Mouse (Mus musculus) hindbrain, embryonic 10.5 days (tissue): ENCODE measurements around the gene B4galnt3. TPM values are rescaled to one million over a fixed set of nuclear protein-coding genes. Genes with fewer than 3 reads are reported as not detected.
A peak's percentile ranks its signal among the peaks of the same experiment; 100 is the strongest.

Experiments used
- DNase-seq: peaks from one replicate; pipeline ENCODE4 v3.0.0-alpha.2; 2017; ENCODE audit warnings: low spot score
- H3K27ac ChIP-seq: fragments of 300-500 bp; sonication (generic); 2 replicates; pipeline ENCODE4 v1.5.1; 2016; ENCODE audit warnings: mild to moderate bottlenecking, moderate library complexity
- H3K27me3 ChIP-seq: fragments of 300-500 bp; sonication (generic); 2 replicates; pipeline ENCODE4 v1.6.1; 2016; ENCODE audit warnings: mild to moderate bottlenecking; ENCODE audit not compliant: poor library complexity, insufficient read depth, severe bottlenecking
- H3K36me3 ChIP-seq: fragments of 300-500 bp; sonication (generic); 2 replicates; pipeline ENCODE4 v1.6.1; 2016; ENCODE audit warnings: mild to moderate bottlenecking, moderate library complexity
- H3K4me1 ChIP-seq: fragments of 300-500 bp; sonication (generic); replicated peaks from 2 replicates; pipeline ENCODE4 v1.6.1; 2016; ENCODE audit warnings: mild to moderate bottlenecking
- H3K4me3 ChIP-seq: fragments of 300-500 bp; sonication (generic); 2 replicates; pipeline ENCODE4 v1.5.1; 2016; ENCODE audit warnings: mild to moderate bottlenecking, moderate library complexity
- H3K9me3 ChIP-seq: fragments of 300-500 bp; sonication (generic); 2 replicates; pipeline ENCODE4 v1.6.1; 2016; ENCODE audit warnings: mild to moderate bottlenecking, moderate library complexity
- WGBS: fragments of 180-500 bp; shearing (Covaris S2); methylation state at CpG from one replicate; pipeline ENCODE4 v1.1.7; 2016; 5-methylcytosine and 5-hydroxymethylcytosine counted together
- polyA plus RNA-seq: library from polyadenylated mRNA; unstranded; fragments of >200 nt; fragmentation: Nextera tagmentation; extraction: Ambion mirVana; gene quantifications from 2 replicates; pipeline ENCODE4 v1.2.1, GENCODE M21; 2016

The B4galnt3 gene
- polyA plus RNA-seq, 1 experiment from 2014 or later, result 0.18 TPM

- no peaks in the 10 kb centered on the region for H3K27me3 ChIP-seq
- WGBS, result 63% methylated on average over 7 of the region's 7 CpGs
- no peaks in the 10 kb centered on the region for H3K9me3 ChIP-seq
- H3K4me1 ChIP-seq, result peaks cover 19% of the 10 kb centered on the region
- H3K4me3 ChIP-seq, result no peak overlapping the region
- H3K27ac ChIP-seq, result no peak overlapping the region
- H3K36me3 ChIP-seq, result no peaks in the 10 kb centered on the region
- no peak for DNase-seq
Observed at GRCm38 (mm10) chr6:120235874-120236273, 58.5 kb downstream of the B4galnt3 start.

GRCm38 (mm10) chr6:120232885-120233284 lies 61.5 kb downstream of the B4galnt3 start:
- no peaks in the 10 kb centered on the region for H3K36me3 ChIP-seq
- WGBS, result 95% methylated on average over 6 of the region's 6 CpGs
- no peak overlapping the region for H3K27ac ChIP-seq

GRCm38 (mm10) chr6:120230441-120230840 lies 63.9 kb downstream of the B4galnt3 start:
- no peak for DNase-seq
- 40% methylated on average over 1 of the region's 1 CpGs for WGBS
- Histone ChIP-seq H3K4me3 (no peak overlapping the region), H3K36me3 (no peaks in the 10 kb centered on the region), H3K27me3 (no peaks in the 10 kb centered on the region), H3K4me1 (peaks cover 24% of the 10 kb centered on the region), H3K27ac (no peak overlapping the region), H3K9me3 (no peaks in the 10 kb centered on the region)

More at GRCm38 (mm10) chr6:120232885-120233284, 61.5 kb downstream of the B4galnt3 start:
- Histone ChIP-seq H3K4me1 (peaks cover 25% of the 10 kb centered on the region), H3K27me3 (no peaks in the 10 kb centered on the region), H3K9me3 (no peaks in the 10 kb centered on the region), H3K4me3 (no peak overlapping the region)
- no peak for DNase-seq

- Histone ChIP-seq H3K9me3 (no peaks in the 10 kb centered on the region), H3K4me1 (peaks cover 23% of the 10 kb centered on the region), H3K36me3 (no peaks in the 10 kb centered on the region), H3K4me3 (no peak overlapping the region), H3K27ac (no peak overlapping the region), H3K27me3 (no peaks in the 10 kb centered on the region)
- no peak for DNase-seq
- WGBS, result 80% methylated on average over 7 of the region's 7 CpGs
Observed at GRCm38 (mm10) chr6:120229806-120230205, 64.6 kb downstream of the B4galnt3 start.

- peaks cover 16% of the 10 kb centered on the region for H3K4me1 ChIP-seq
- no peak for DNase-seq
- no peaks in the 10 kb centered on the region for H3K9me3 ChIP-seq
- H3K27me3 ChIP-seq, result no peaks in the 10 kb centered on the region
- H3K27ac ChIP-seq, result no peak overlapping the region
- no peak overlapping the region for H3K4me3 ChIP-seq
- no peaks in the 10 kb centered on the region for H3K36me3 ChIP-seq
- WGBS, result 90% methylated on average over 7 of the region's 7 CpGs
Observed at GRCm38 (mm10) chr6:120227068-120227467, 67.3 kb downstream of the B4galnt3 start.

GRCm38 (mm10) chr6:120225355-120225754 lies 69.0 kb downstream of the B4galnt3 start:
- 68% methylated on average over 6 of the region's 6 CpGs for WGBS

GRCm38 (mm10) chr6:120222669-120223068 lies 71.7 kb downstream of the B4galnt3 start:
- Histone ChIP-seq H3K36me3 (no peaks in the 10 kb centered on the region), H3K4me3 (no peak overlapping the region), H3K27ac (no peak overlapping the region), H3K27me3 (no peaks in the 10 kb centered on the region), H3K9me3 (no peaks in the 10 kb centered on the region), H3K4me1 (peaks cover 10% of the 10 kb centered on the region)
- WGBS, result 20% methylated on average over 6 of the region's 6 CpGs
- peak; percentile 66 for DNase-seq

More at GRCm38 (mm10) chr6:120225355-120225754, 69.0 kb downstream of the B4galnt3 start:
- Histone ChIP-seq H3K4me1 (peaks cover 12% of the 10 kb centered on the region), H3K27ac (peak overlapping the region; percentile 5; the same call in 1 of the 2 replicates), H3K27me3 (no peaks in the 10 kb centered on the region), H3K36me3 (no peaks in the 10 kb centered on the region), H3K4me3 (no peak overlapping the region), H3K9me3 (no peaks in the 10 kb centered on the region)
- no peak for DNase-seq

GRCm38 (mm10) chr6:120219281-120219680 lies 75.1 kb downstream of the B4galnt3 start:
- DNase-seq, result no peak
- Histone ChIP-seq H3K27ac (no peak overlapping the region), H3K4me3 (no peak overlapping the region), H3K9me3 (no peaks in the 10 kb centered on the region), H3K4me1 (no peaks in the 10 kb centered on the region; the same call in 1 of the 2 replicates), H3K27me3 (no peaks in the 10 kb centered on the region), H3K36me3 (no peaks in the 10 kb centered on the region)
- 80% methylated on average over 2 of the region's 2 CpGs for WGBS

GRCm38 (mm10) chr6:120216702-120217101 lies 77.7 kb downstream of the B4galnt3 start:
- Histone ChIP-seq H3K27ac (no peak overlapping the region), H3K27me3 (no peaks in the 10 kb centered on the region), H3K36me3 (no peaks in the 10 kb centered on the region), H3K4me1 (no peaks in the 10 kb centered on the region; the same call in 1 of the 2 replicates), H3K4me3 (no peak overlapping the region), H3K9me3 (no peaks in the 10 kb centered on the region)
- no peak for DNase-seq
- 77% methylated on average over 1 of the region's 1 CpGs for WGBS

- no peak overlapping the region for H3K4me3 ChIP-seq
- H3K4me1 ChIP-seq, result no peaks in the 10 kb centered on the region; the same call in 1 of the 2 replicates
- 82% methylated on average over 6 of the region's 6 CpGs for WGBS
- no peaks in the 10 kb centered on the region for H3K27me3 ChIP-seq
- no peak overlapping the region for H3K27ac ChIP-seq
- H3K36me3 ChIP-seq, result no peaks in the 10 kb centered on the region
- no peak for DNase-seq
- H3K9me3 ChIP-seq, result no peaks in the 10 kb centered on the region
Observed at GRCm38 (mm10) chr6:120211536-120211935, 82.8 kb downstream of the B4galnt3 start.

GRCm38 (mm10) chr6:120206586-120206985 lies 87.8 kb downstream of the B4galnt3 start:
- no peak for DNase-seq
- H3K4me1 ChIP-seq, result peaks cover 28% of the 10 kb centered on the region
- no peaks in the 10 kb centered on the region for H3K9me3 ChIP-seq
- H3K36me3 ChIP-seq, result no peaks in the 10 kb centered on the region
- H3K27ac ChIP-seq, result no peak overlapping the region
- H3K27me3 ChIP-seq, result peaks cover 7% of the 10 kb centered on the region; the same call in 1 of the 2 replicates
- H3K4me3 ChIP-seq, result no peak overlapping the region
- WGBS, result 91% methylated on average over 5 of the region's 5 CpGs

GRCm38 (mm10) chr6:120202406-120202805 lies 92.0 kb downstream of the B4galnt3 start:
- peak overlapping the region; percentile 66 for H3K27ac ChIP-seq
- no peak overlapping the region for H3K4me3 ChIP-seq
- DNase-seq, result no peak
- no peaks in the 10 kb centered on the region for H3K9me3 ChIP-seq
- no peaks in the 10 kb centered on the region for H3K36me3 ChIP-seq
- peaks cover 40% of the 10 kb centered on the region for H3K4me1 ChIP-seq
- WGBS, result 62% methylated on average over 8 of the region's 8 CpGs
- H3K27me3 ChIP-seq, result peaks cover 7% of the 10 kb centered on the region; the same call in 1 of the 2 replicates

GRCm38 (mm10) chr6:120201956-120202355 lies 92.4 kb downstream of the B4galnt3 start:
- DNase-seq, result no peak
- no peaks in the 10 kb centered on the region for H3K9me3 ChIP-seq
- H3K27ac ChIP-seq, result peak overlapping the region; percentile 66
- WGBS, result 51% methylated on average over 6 of the region's 6 CpGs
- H3K4me3 ChIP-seq, result no peak overlapping the region
- H3K36me3 ChIP-seq, result no peaks in the 10 kb centered on the region
- peaks cover 7% of the 10 kb centered on the region; the same call in 1 of the 2 replicates for H3K27me3 ChIP-seq
- peaks cover 40% of the 10 kb centered on the region for H3K4me1 ChIP-seq
